Mouse (Mus musculus): ENCODE measurements at regions not wholly inside any gene's neighbourhood (a gene's known extent, or its start where the extent isn't known, plus 50 kb on each side); places are given as distances from the start of the nearest gene placed in this dataset.

DNA sequence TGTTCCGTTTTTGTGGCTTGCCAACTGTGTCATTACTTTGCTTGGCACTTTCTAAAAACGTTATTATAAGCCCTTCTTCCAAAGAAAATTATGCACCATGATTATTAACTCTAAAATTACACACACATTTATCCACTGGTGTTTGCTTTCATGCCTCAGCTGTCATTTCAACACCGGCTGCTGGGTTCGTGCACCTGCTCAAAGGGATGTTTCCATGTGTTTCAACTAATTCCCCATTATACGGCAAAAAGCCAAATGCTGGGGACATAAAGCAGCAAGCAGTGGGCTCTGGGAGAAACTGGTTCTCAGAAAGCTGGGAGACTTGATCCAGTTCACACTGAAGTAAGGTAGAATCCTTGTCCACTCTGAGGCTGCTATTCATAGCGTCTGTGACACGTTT is 479.0 kb downstream of the Cdh26 start:
- no peak for TF ChIP-seq CTCF (IDR thresholded peaks at IDR 0.05; ENCODE audit: low read depth, low read length)
- TF ChIP-seq POLR2A (IDR thresholded peaks at IDR 0.05; ENCODE audit: extremely low read depth, insufficient read depth, low read length), result no peak

Measured in liver, adult 2 months (tissue).